In genomic region chr7:57341910-57342309, GRCm38 (mm10) we compare ENCODE assay signal across 18 mouse cellular contexts. TPM values are rescaled to one million over a fixed set of nuclear protein-coding genes. Genes with fewer than 3 reads are reported as not detected.
"Had no signal": no experiment of that assay in that cellular context is flagged by ENCODE, and none has a peak within 500 bp of the region (broad histone marks: within the 10 kb centered on the region; RNA-seq: fewer than 3 reads in every experiment).

No protein-coding gene starts in this region.

- H3K27ac ChIP-seq: limb, embryonic 10.5 days; limb, embryonic 13.5 days; liver, embryonic 12.5 days; liver, embryonic 15.5 days; lung, embryonic 15.5 days; midbrain, embryonic 10.5 days; midbrain, embryonic 15.5 days; neural tube, embryonic 12.5 days; neural tube, embryonic 15.5 days had no signal

- ATAC-seq: liver, embryonic 12.5 days; midbrain, embryonic 15.5 days had no signal

- H3K4me1 ChIP-seq: limb, embryonic 10.5 days; limb, embryonic 13.5 days; liver, embryonic 12.5 days; liver, embryonic 15.5 days; lung, embryonic 15.5 days; megakaryocyte, embryonic 14.5 days; midbrain, embryonic 15.5 days; neural tube, embryonic 12.5 days; neural tube, embryonic 15.5 days had no signal

- DNase-seq: kidney, postnatal 25 days; liver; lung, adult 18-20 months; lung, postnatal 10 days; lung, postnatal 36 days; thymus, adult 18-20 months; thymus, postnatal 36 days had no signal

- H3K9ac ChIP-seq: limb, embryonic 13.5 days; liver, embryonic 12.5 days; liver, embryonic 15.5 days; lung, embryonic 15.5 days; midbrain, embryonic 15.5 days; neural tube, embryonic 12.5 days; neural tube, embryonic 15.5 days had no signal

- H3K27me3 ChIP-seq: limb, embryonic 13.5 days; liver, embryonic 12.5 days; liver, embryonic 15.5 days; lung, embryonic 15.5 days; megakaryocyte, embryonic 14.5 days; midbrain, embryonic 15.5 days; neural tube, embryonic 12.5 days; neural tube, embryonic 15.5 days had no signal

- H3K36me3 ChIP-seq: limb, embryonic 10.5 days; limb, embryonic 13.5 days; liver, embryonic 12.5 days; liver, embryonic 15.5 days; lung, embryonic 15.5 days; midbrain, embryonic 10.5 days; midbrain, embryonic 15.5 days; neural tube, embryonic 12.5 days; neural tube, embryonic 15.5 days had no signal

- H3K9me3 ChIP-seq: limb, embryonic 10.5 days; limb, embryonic 13.5 days; liver, embryonic 12.5 days; liver, embryonic 15.5 days; lung, embryonic 15.5 days; megakaryocyte, embryonic 14.5 days; midbrain, embryonic 10.5 days; midbrain, embryonic 15.5 days; neural tube, embryonic 12.5 days; neural tube, embryonic 15.5 days had no signal

- H3K4me2 ChIP-seq: limb, embryonic 13.5 days; liver, embryonic 12.5 days; liver, embryonic 15.5 days; lung, embryonic 15.5 days; midbrain, embryonic 15.5 days; neural tube, embryonic 12.5 days; neural tube, embryonic 15.5 days had no signal

- H3K4me3 ChIP-seq: limb, embryonic 10.5 days; limb, embryonic 13.5 days; liver, embryonic 12.5 days; liver, embryonic 15.5 days; lung, embryonic 15.5 days; megakaryocyte, embryonic 14.5 days; midbrain, embryonic 10.5 days; midbrain, embryonic 15.5 days; neural tube, embryonic 12.5 days; neural tube, embryonic 15.5 days had no signal

RNA-seq across cellular contexts. Expression of gene Gabrg3, which starts 45.1 kb away (rescaled TPM):
- polyA plus RNA-seq: spleen, adult 2 months had no signal
